Mouse (Mus musculus): ENCODE measurements around the gene Klk9. TPM values are rescaled to one million over a fixed set of nuclear protein-coding genes. Genes with fewer than 3 reads are reported as not detected.

Klk9 gene
- polyA plus RNA-seq, 1 experiment from 2014 or later: 0.14 TPM

DNA sequence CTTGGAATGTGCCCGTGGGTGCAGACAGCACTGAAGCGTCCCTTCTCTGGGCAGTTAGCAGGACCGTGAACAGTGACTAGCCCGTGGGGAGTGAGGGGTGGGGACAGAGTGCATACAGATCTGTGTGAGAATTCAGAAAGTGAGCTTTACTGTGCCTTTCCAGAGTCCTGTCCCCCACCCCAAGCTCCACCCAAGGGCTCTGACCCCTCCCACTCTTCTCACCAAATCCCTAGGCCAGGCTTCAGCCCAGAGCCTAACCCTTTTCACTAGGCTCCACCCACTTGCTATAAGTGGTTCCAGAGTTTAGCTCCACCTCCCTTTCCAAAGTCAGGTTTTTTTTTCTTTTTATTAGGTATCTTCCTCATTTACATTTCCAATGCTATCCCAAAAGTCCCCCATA, 52.1 kb downstream of the Klk9 start:
- WGBS: 84% methylated on average over 4 of the region's 4 CpGs
- Histone ChIP-seq H3K27me3 (no peaks in the 10 kb centered on the region), H3K4me2 (replicated peaks) (no peak overlapping the region), H3K9me3 (no peaks in the 10 kb centered on the region), H3K4me1 (no peaks in the 10 kb centered on the region), H3K27ac (no peak overlapping the region), H3K36me3 (no peaks in the 10 kb centered on the region), H3K4me3 (no peak overlapping the region), H3K9ac (no peak overlapping the region)
- 0 out of 2 replicates have a peak, but pooled peaks have one; percentile 47 for ATAC-seq (ENCODE audit: insufficient number of reproducible peaks, insufficient read depth, low FRiP score, low TSS enrichment)

Other genes with a start within 250 kb of the Klk9 start
- gene Cd33, start 247.5 kb upstream of the Klk9 start, polyA plus RNA-seq (2016; fragmentation: Nextera tagmentation; extraction: Ambion mirVana): 0.66 and 1.1 TPM in 2 replicates
- gene Zfp658, start 229.6 kb upstream of the Klk9 start, polyA plus RNA-seq (2016; fragmentation: Nextera tagmentation; extraction: Ambion mirVana): 6.1 and 6.5 TPM in 2 replicates
- 15.1 and 16.5 TPM in 2 replicates for gene Zfp719, start 212.3 kb upstream of the Klk9 start, polyA plus RNA-seq (2016; fragmentation: Nextera tagmentation; extraction: Ambion mirVana)
- 0.31 and 0.56 TPM in 2 replicates for gene Zfp819, start 184.7 kb upstream of the Klk9 start, polyA plus RNA-seq (2016; fragmentation: Nextera tagmentation; extraction: Ambion mirVana)
- not detected in 2 replicates for gene Ceacam18, start 157.2 kb upstream of the Klk9 start, polyA plus RNA-seq (2016; fragmentation: Nextera tagmentation; extraction: Ambion mirVana)
- 0.31 and 0.39 TPM in 2 replicates for gene Siglece, start 131.7 kb upstream of the Klk9 start, polyA plus RNA-seq (2016; fragmentation: Nextera tagmentation; extraction: Ambion mirVana)
- 16.6 and 18.1 TPM in 2 replicates for gene Ctu1, start 119.9 kb upstream of the Klk9 start, polyA plus RNA-seq (2016; fragmentation: Nextera tagmentation; extraction: Ambion mirVana)
- gene Klk14, start 101.5 kb upstream of the Klk9 start, polyA plus RNA-seq (2016; fragmentation: Nextera tagmentation; extraction: Ambion mirVana): not detected in 2 replicates
- 0.36 and 0.73 TPM in 2 replicates for gene Klk13, start 79.3 kb upstream of the Klk9 start, polyA plus RNA-seq (2016; fragmentation: Nextera tagmentation; extraction: Ambion mirVana)
- not detected in 2 replicates for gene Klk12, start 23.0 kb upstream of the Klk9 start, polyA plus RNA-seq (2016; fragmentation: Nextera tagmentation; extraction: Ambion mirVana)
- 0.13 and 0.27 TPM in 2 replicates for gene Klk11, start 17.3 kb upstream of the Klk9 start, polyA plus RNA-seq (2016; fragmentation: Nextera tagmentation; extraction: Ambion mirVana)
- gene Klk10, start 10.9 kb upstream of the Klk9 start, polyA plus RNA-seq (2016; fragmentation: Nextera tagmentation; extraction: Ambion mirVana): 0.46 and 0.87 TPM in 2 replicates
- 14.5 and 17.2 TPM in 2 replicates for gene Klk8, start 5.7 kb downstream of the Klk9 start, polyA plus RNA-seq (2016; fragmentation: Nextera tagmentation; extraction: Ambion mirVana)
- not detected in 2 replicates for gene Klk7, start 19.4 kb downstream of the Klk9 start, polyA plus RNA-seq (2016; fragmentation: Nextera tagmentation; extraction: Ambion mirVana)
- 0.20 and 0.24 TPM in 2 replicates for gene Klk6, start 32.6 kb downstream of the Klk9 start, polyA plus RNA-seq (2016; fragmentation: Nextera tagmentation; extraction: Ambion mirVana)
- 0.18 TPM in 1 of 2 replicates, not detected in the other for gene Klk5, start 50.1 kb downstream of the Klk9 start, polyA plus RNA-seq (2016; fragmentation: Nextera tagmentation; extraction: Ambion mirVana)
- 0.38 TPM in 1 of 2 replicates, not detected in the other for gene Klk4, start 89.3 kb downstream of the Klk9 start, polyA plus RNA-seq (2016; fragmentation: Nextera tagmentation; extraction: Ambion mirVana)
- gene Klk15, start 141.8 kb downstream of the Klk9 start, polyA plus RNA-seq (2016; fragmentation: Nextera tagmentation; extraction: Ambion mirVana): not detected in 2 replicates
- gene Klk1b8, start 158.8 kb downstream of the Klk9 start, polyA plus RNA-seq (2016; fragmentation: Nextera tagmentation; extraction: Ambion mirVana): not detected in 2 replicates
- not detected in 2 replicates for gene Klk1b1, start 174.9 kb downstream of the Klk9 start, polyA plus RNA-seq (2016; fragmentation: Nextera tagmentation; extraction: Ambion mirVana)
- gene Klk1b9, start 184.2 kb downstream of the Klk9 start, polyA plus RNA-seq (2016; fragmentation: Nextera tagmentation; extraction: Ambion mirVana): not detected in 2 replicates
- not detected in 2 replicates for gene Klk1b11, start 204.0 kb downstream of the Klk9 start, polyA plus RNA-seq (2016; fragmentation: Nextera tagmentation; extraction: Ambion mirVana)
- not detected in 2 replicates for gene Klk1b26, start 220.3 kb downstream of the Klk9 start, polyA plus RNA-seq (2016; fragmentation: Nextera tagmentation; extraction: Ambion mirVana)

Measured in embryonic facial prominence, embryonic 12.5 days (tissue).